ENCODE assay signal across 7 mouse cellular contexts in genomic region chr3:154819684-154820083, GRCm38 (mm10).
DNase-seq lines count a peak whose midpoint lies in the region; ATAC-seq lines count a peak whose summit lies in the region.
"Not testable (repeated sequence)": the region's sequence is repeated elsewhere in the genome, so short reads cannot be mapped to it uniquely, and the experiment has no call there.

No protein-coding gene starts in this region.

- H3K4me1 ChIP-seq in embryonic facial prominence, embryonic 14.5 days (ENCODE audit: control insufficient read depth, insufficient read depth, low read length) = not testable (repeated sequence)

- H3K9me3 ChIP-seq in embryonic facial prominence, embryonic 14.5 days (ENCODE audit: control insufficient read depth, low read length) = not testable (repeated sequence)

- not testable (repeated sequence) for H3K27me3 ChIP-seq in embryonic facial prominence, embryonic 14.5 days (replicated peaks; ENCODE audit: control insufficient read depth, insufficient read depth, low read length)

- not testable (repeated sequence) for H3K27ac ChIP-seq in embryonic facial prominence, embryonic 14.5 days (replicated peaks; ENCODE audit: low read depth, low read length)

- not testable (repeated sequence) for ATAC-seq in embryonic facial prominence, embryonic 14.5 days (ENCODE audit: low read depth)

- 11% methylated on average over 5 of the region's 5 CpGs for WGBS in embryonic facial prominence, embryonic 14.5 days

- peak; percentile 74 for DNase-seq in NIH3T3 (ENCODE audit: low read depth)
- peak; percentile 46 for DNase-seq in c-Kit-positive CD71-negative TER-119-negative erythroid progenitor cells, embryonic 14.5 days (ENCODE audit: low read depth)
- DNase-seq in embryonic facial prominence, embryonic 14.5 days (ENCODE audit: low spot score) = peak; percentile 87
- DNase-seq in heart, postnatal 4 days = peak; percentile 62
- DNase-seq in kidney, postnatal 4 days = peak; percentile 86 to 87
- peak; percentile 34 for DNase-seq in lung, postnatal 14 days
- DNase-seq in retina, embryonic 14.5 days (ENCODE audit: low spot score) = peak; percentile 79

- H3K4me3 ChIP-seq in embryonic facial prominence, embryonic 14.5 days (ENCODE audit: low read depth, low read length) = not testable (repeated sequence)

- not testable (repeated sequence) for H3K36me3 ChIP-seq in embryonic facial prominence, embryonic 14.5 days (ENCODE audit: control insufficient read depth, insufficient read depth, low read length)

- not testable (repeated sequence) for H3K9ac ChIP-seq in embryonic facial prominence, embryonic 14.5 days (ENCODE audit: low read depth, low read length)

- H3K4me2 ChIP-seq in embryonic facial prominence, embryonic 14.5 days (ENCODE audit: low read depth, low read length) = not testable (repeated sequence)

Comparison
In these comparisons a context has a peak if more than half of its experiments do, and no peak if none do; other contexts are left out.
1. DNase-seq: peak in every context shown above with its lines; median percentile 87 in embryonic facial prominence, embryonic 14.5 days; 86 in kidney, postnatal 4 days; 79 in retina, embryonic 14.5 days; 74 in NIH3T3; 62 in heart, postnatal 4 days; 46 in c-Kit-positive CD71-negative TER-119-negative erythroid progenitor cells, embryonic 14.5 days; 34 in lung, postnatal 14 days.